Mouse (Mus musculus): ENCODE data around the gene Glp1r.

GRCm38 (mm10) chr17:30938554-30938953 lies 36.9 kb downstream of the Glp1r start:
- TF ChIP-seq CTCF (IDR thresholded peaks at IDR 0.05; ENCODE audit: control insufficient read depth, insufficient read depth, insufficient replicate concordance, low read depth, low read length), result no peak
- no peak for TF ChIP-seq POLR2A (IDR thresholded peaks at IDR 0.05; ENCODE audit: control insufficient read depth, low read depth, low read length)

Data from testis, adult 2 months (tissue).